Mouse (Mus musculus): ENCODE measurements at regions not wholly inside any gene's neighbourhood (a gene's known extent, or its start where the extent isn't known, plus 50 kb on each side); places are given as distances from the start of the nearest gene placed in this dataset.
A peak's percentile ranks its signal among the peaks of the same experiment; 100 is the strongest.

DNA sequence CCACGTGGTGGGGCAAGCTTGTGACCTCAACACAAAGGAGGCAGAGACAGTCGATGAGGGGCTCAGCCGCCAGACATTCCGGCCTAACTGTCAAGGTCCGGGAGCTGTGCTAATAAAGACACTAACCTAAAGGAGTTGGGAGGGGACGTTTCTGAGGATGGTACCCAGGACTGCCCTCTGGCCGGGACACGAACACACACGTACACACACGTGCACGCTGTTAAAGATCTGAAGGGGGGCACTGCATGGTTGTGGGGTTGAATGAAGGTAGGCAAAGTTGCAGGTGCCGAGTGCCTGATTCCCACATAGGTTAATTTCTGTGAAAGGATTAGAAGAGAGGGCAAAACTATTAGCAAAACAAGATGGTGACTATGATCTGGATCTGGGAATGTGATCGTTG is 65.4 kb upstream of the Mitf start:
- DNase-seq: no peak

DNA sequence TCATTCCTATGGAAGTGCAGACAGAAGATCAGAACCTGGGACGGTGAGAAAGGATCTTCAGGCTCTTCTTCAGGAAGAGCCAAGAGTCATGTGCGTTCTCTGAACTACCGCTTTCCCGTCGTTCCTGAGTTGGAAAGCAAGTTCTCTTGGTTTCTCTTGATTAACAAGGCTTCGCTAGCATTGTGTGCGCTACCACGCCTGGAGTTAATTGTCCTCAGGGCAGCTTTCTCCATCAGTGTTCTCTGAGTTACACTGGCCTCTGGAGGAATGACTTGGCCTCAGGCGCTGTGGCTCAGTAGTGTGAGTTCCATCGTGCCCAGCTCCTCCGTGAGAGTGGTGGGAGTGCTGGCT is 66.0 kb upstream of the Mitf start:
- DNase-seq: no peak

DNA sequence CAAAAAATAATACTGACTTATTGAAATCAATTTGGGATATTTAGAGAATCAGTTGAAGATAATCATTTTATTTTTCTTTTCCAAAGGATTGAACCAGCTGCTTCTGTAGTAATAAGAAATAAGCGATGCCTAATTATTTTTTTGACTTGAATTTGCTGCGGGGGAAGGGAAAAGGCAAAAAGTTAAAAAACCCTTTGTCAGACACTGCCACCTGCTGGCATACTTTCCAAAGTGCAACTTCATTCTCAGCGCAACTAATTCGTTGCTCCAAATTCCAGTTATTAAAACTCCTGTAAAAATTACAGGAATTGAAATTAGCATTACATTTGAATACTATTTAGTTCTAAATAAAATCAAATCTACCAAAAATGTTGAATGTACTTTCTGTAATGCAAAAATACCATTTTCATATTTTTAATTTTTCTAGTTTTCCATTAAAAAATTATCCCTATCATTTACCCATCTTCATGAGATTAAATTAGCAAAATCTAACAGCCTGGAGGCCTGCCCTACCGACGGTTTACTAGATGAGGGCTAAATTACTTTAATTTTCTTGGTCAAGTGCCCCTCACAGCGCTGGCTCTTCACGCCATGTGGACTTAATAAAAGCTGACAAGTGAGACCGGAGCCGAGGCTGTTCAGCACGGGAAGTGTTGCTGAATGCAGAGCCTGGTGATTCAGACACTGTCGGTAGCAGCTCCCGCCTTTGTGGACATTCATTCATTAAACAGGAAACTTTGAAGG is 66.6 kb upstream of the Mitf start:
- peak; percentile 6 to 19 for DNase-seq

DNA sequence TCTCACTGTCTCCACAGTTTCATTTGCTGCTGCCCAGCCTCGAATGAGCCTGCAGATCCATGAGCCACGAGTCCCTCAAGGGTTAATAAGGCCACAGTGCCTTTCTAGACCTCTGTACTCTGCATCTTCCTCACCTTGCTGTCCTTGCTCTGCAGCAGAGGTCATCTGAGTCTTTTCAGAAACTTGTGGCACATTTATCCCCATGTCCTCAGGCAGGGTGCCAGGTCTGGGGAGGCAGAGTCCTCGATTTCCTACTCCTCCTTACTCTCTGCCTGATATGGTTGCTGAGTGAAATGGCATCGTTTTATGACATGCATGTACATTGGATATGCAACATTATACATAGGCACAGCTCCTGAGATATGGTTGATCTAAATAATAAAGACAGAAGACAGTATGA is 68.0 kb upstream of the Mitf start:
- no peak for DNase-seq

DNA sequence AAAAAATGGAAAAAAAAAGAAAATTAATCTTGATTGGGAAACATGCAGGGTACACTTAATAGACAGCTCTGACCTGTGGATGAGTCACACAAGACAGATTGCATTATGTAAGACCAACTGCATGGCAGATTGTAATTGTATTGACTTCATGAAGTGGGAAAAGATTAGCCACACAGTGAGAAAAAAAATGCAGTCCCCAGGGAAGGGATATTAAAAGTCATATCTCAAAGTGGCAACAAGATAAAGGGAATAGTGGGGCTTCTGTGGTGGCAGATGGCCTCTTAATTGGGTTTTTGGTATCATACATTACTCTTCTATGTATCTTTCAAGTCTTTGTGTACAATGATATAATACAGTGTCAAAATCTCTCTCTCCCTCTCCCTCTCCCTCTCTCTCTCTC is 76.0 kb upstream of the Mitf start:
- no peak for DNase-seq

DNA sequence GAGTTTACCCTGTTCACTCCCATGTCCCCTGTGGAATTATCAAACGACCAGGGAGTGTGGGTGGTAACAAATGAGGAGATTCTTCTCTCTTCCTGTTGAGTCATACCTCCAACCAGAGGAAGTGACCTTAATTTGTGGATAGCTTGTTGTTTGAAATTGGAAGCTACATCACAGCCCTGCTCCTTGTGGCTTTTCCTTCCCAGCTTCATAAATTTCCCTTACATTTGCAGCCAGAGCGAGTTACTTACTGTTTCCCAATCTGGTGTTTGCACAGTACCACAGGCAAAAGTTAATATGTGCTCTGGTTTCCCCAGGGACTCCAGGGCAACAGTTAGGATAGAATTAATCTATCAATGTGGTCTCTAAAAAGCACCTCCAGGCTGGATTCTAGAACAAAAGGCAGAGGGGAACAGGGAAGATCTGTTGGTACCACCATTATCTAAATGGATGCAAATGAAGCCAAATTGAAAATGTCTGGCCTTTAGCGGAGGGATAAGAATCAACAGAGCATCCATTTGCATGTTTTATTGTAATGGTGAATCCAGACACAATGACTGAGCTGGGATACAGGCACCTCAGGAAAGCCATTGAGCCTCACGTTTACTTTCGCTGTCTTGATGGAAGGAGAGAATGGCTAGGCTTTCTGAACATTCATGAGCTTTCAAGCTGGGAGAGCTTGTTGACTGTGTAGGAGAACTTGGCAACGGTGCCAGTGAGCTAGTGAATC is 88.5 kb upstream of the Mitf start:
- DNase-seq: no peak

DNA sequence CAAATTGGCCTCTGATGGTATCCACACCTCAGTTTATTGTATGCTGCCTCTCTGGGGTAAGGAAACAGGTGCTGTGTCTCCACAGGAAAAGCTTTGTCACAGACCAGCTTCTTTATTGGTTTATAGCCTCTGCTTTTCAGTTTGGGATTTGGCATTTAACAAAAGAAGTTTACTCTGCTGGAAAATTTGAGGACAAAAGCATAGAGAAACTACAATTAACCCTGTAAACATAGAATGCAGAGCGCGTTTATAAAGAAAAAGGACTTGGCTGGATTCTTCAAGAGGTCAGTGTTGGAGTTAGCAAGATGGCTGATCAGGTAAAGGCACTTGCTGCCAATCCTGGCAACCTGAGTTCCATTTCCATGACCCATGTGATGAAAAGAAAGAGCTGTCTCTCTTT is 90.1 kb upstream of the Frmd4b start:
- DNase-seq: no peak

DNA sequence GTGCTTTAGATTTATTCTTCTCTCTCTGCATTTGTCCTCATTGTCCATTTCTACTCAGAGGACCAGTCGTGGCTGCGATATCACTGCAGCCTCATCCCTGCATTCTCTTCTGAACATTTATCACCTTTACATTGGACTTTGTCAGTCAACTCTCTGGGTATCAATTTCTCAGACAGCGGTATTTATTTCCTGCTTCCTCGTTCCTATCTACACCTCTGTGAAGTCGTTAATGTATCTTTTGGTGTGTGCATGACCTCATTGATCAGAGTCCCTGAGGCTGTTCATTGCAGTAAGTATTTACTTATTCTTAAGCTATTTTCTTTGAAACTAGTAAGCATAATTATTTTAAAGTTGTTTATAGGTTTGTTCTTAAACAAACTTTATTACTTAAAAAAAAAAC is 87.0 kb upstream of the Frmd4b start:
- DNase-seq: no peak

DNA sequence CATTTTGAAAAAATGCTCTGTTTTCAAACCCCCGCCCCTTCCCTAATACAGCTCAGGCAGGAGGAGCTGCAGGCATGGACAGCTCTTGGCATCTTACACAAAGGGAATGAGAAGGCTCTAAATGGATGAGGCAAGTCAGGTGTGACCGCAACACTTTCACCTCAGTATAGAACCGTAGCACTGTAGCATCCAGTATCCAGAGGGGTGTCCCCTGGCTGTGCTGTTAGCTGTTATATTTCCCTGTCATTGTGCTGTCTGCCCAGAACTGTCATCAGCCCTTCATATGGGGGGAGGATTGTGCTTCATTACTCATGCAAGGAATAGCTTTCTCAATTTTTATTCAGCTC is 82.4 kb upstream of the Frmd4b start:
- no peak for DNase-seq

DNA sequence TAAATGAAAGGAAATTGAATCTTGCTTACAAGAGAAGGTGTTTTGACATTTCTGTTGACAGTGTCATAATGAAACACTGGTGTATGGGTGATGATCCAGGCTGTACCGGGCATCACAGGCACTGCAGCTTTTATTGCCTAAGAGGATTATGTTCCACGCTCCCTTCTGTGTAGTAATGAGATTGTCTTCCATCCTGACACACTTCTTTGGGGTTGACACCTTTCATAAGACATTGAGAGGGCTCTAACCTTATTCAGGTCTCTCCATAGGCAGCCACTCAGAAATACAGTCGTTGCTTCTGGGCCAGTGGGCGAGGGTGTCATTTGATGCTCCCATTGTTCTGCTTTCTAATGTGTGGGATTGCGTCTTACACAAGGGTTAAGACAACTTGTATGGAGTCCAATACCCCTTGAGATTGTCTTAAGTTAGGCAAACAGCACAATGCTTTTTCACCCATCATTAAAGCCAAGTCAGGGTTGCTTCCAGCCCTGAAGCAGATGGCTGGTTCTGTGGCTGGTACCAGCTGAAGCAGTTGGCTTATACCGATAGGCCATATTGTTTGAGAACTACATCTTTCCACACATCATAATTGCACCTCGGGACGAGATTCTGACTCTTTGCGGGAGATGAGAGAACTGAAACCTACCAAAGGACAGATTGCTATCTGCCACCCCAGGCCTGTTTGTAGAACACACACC is 81.9 kb upstream of the Frmd4b start:
- DNase-seq: no peak

DNA sequence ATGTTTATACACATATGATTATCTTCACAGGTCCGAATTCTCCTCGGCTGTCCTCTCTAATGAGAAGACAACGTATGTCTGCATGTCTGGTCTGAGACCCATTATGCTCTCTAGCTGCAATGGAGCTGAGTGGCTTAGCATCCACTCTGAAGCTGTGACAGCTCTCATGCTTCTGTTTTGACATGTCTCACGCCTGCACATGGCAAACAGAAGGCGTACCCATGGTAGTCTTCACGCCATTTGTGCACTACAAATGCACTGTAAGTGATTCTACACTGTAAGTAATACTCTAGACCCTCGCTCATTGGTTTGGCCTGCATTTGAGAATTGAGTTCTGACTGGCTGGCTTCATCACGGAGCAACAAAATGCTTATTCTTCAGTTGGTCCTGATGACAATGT is 75.9 kb upstream of the Frmd4b start:
- DNase-seq: no peak

DNA sequence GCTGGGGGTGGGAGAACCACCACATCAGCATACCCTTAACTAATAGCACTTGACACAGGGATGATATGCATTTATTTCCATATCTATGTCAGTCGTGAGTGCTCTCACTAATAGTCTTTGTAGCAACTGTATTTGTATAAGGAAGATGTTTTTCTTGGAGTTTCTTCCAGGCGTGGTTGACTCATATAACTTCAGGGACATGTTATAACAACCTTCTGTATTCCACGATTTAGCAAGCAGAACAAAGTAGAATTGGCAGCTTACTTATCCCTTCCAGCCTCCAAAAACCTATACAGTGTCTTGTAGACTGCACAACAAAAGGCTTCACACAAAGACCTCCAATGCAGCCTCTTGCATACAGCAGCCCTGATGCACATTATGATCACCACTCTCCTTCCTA is 73.8 kb upstream of the Frmd4b start:
- no peak for DNase-seq

DNA sequence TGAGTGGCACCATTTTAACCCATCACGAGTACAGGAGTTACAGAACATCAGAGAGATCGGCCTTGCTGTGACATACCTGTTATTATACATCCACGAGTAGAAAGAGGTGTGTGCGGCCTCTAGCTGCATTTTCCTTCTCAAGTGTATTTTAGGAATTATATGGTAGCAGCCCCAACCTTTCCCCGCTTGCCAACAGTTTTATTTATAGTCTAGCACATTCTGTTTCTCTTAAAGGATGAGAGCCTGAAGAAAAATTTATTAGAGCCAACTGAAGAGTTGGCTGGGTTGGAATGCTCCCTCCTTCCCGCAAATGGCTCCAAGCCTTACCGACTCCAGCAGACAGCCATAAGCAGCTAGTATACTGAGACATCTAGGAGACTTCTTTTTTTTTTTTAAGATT is 67.0 kb upstream of the Frmd4b start:
- DNase-seq: no peak

DNA sequence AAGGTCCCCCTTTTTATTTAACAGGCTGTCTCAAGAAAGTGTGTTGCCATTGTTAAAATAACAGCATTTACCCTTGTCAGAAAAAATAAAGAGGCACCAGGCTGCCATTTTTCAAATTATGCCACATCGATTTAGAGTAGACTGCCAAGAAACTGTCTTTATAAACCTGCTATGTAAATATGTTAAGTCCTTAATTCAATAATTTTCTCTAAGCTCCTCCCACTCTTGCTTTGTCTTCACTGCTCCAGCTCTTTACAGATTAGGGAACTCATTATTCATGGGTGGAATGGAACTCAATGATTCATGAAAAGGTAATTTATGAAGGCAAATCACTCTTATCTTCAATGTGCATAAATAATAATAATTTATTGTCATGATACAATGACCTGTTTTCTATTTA is 64.9 kb upstream of the Frmd4b start:
- no peak for DNase-seq

DNA sequence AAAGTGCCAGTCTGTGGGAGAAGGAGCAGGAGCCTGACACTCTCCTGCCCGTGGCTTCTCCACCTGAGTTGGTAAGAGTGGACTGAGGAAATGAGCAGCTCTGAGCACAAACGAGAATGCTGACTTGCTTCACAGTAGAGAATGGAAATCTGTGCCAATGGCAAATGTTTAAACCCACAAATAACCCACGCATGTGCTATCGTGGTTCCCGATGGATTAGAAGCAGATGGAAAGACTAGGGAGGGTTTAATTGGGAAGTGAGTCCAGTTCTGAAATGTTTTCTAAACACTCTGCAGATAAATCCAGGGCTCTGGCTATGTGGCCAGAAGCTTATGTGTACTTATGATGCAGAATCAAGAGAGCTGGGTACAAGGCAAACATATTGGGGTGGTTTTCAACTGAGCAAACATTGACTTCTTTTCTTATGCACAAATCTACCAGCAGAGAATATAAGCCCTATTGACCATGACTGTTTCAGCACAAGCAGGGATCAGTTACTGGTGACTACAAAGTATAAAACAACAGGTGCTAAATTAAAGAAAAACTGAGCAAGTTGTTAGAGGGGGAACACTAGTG is 57.9 kb upstream of the Frmd4b start:
- DNase-seq: no peak

DNA sequence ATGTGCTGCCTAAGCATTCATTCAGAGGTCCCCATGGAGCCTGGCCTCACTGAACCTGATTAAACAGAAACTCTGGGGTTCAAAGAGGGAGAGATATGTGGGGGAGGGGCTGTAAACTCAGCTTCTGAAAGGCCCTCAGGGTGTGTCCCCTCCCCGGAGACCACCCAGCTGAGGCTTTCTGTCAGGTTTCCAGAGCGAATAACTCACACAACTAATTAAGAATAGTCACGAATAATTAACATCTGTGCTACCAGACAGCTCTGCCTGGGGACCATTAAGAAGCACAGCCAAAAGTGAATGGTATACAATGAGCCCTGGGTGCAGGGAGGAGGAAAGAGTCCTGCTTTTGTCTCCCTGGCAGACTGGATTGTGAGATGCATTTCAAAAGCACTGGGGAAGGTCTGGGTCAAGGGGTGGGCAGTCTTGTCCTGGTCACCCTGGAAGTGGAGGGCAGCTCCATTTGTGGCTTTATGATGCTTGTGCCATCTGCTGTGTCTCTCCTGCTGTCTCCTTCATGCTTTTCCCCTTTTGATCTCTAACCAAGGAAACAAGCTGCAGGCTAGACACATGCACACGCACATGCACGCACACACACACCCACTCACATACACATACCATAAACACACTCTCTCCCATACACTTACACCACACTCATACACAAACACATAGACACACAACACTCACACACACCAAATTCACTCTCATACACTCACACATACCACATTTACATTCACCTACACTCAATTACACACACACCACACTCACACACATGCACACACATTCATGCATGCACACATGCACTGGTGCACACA is 49.7 kb upstream of the Frmd4b start:
- no peak for DNase-seq
